Mouse (Mus musculus): Measurements from ENCODE around the gene Serpinf1. TPM values are rescaled to one million over a fixed set of nuclear protein-coding genes. Genes with fewer than 3 reads are reported as not detected.

Gene Serpinf1
- total RNA-seq, 1 experiment = 20.3 TPM

DNA sequence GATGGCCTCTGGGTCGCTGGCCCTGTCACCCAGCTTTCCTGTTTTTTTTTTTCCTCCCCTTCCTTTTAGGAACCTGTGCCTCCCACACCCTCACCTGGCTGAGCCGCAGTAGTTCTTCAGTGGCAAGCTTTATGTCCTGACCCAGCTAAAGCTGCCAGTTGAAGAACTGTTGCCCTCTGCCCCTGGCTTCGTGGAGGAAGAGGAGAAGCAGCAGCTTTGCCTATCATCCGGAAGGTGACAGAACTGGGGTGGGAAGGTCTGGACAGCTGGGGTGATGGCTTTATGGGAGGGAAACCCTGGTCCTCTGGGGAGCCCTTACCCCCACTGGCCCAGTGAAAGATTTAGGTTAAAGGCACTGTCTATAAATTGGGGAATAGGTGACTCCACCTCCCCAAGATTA lies 41.1 kb upstream of the Serpinf1 start:
- H3K4me1 ChIP-seq (ENCODE audit: control insufficient read depth in 2 of 2, insufficient read depth in 2 of 2, low read length in 2 of 2, poor library complexity in 1 of 2) = peaks cover 3 to 11% of the 10 kb centered on the region in 2 experiments; a peak in 3 of 4 replicates
- H3K9ac ChIP-seq (ENCODE audit: insufficient read depth, low read depth, low read length, poor library complexity, severe bottlenecking) = no peak overlapping the region
- H3K4me3 ChIP-seq (ENCODE audit: insufficient read depth in 1 of 2, low read depth in 1 of 2, low read length in 2 of 2, poor library complexity in 1 of 2, severe bottlenecking in 1 of 2) = no peak overlapping the region
- no peaks in the 10 kb centered on the region for H3K9me3 ChIP-seq (ENCODE audit: control insufficient read depth, insufficient read depth, low read depth, low read length)
- TF ChIP-seq HCFC1 (IDR thresholded peaks at IDR 0.05; ENCODE audit: borderline replicate concordance, insufficient read depth, low read length) = no peak
- TF ChIP-seq ZC3H11A (IDR thresholded peaks at IDR 0.05; ENCODE audit: borderline replicate concordance, low read depth, low read length) = no peak
- no peak for TF ChIP-seq MAFK (IDR thresholded peaks at IDR 0.05; ENCODE audit: insufficient read depth, low read depth, low read length)
- no peak for TF ChIP-seq CHD2 (IDR thresholded peaks at IDR 0.05; ENCODE audit: low read depth, low read length)
- no peak for TF ChIP-seq ZNF384 (IDR thresholded peaks at IDR 0.05; ENCODE audit: low read depth, low read length)
- H3K36me3 ChIP-seq (ENCODE audit: control insufficient read depth, insufficient read depth, low read length, poor library complexity, severe bottlenecking) = no peaks in the 10 kb centered on the region; the same call in 1 of the 2 replicates
- DNase-seq (ENCODE audit: low read depth, low spot score) = no peak
- no peak overlapping the region for H3K27ac ChIP-seq (ENCODE audit: insufficient read depth, low read depth, low read length, poor library complexity, severe bottlenecking)
- in situ Hi-C loops (cut with MboI; ENCODE audit: low sequenced_read_pairs in 2 of 2, unreplicated experiment in 2 of 2) = no loop called here

DNA sequence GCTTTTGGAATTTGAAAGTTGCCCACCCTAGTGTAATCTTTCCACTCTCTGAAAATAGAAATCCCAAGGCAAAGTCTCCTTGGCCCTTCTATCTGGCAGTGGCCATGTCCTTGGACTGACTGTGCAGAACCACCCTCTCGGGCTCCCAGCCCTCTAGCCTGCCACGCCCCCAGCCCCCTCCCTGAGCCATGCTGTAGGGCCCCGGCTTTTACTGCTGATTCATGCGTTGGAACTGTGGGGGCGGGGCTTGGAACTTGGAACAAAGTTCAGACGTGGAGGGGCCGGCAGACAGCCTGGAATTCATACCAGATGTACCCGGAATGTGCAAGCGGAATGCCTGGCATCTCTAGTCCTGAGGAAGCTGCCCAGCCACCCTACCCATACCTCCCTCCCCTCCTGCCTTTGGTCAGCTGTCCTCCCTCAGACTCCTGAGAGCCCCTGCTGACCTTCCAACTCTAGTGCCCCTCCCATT lies 40.4 kb upstream of the Serpinf1 start:
- H3K4me3 ChIP-seq (ENCODE audit: insufficient read depth in 1 of 2, low read depth in 1 of 2, low read length in 2 of 2, poor library complexity in 1 of 2, severe bottlenecking in 1 of 2) = peak overlapping the region; percentile 89 to 93
- no peaks in the 10 kb centered on the region for H3K9me3 ChIP-seq (ENCODE audit: control insufficient read depth, insufficient read depth, low read depth, low read length)
- H3K27ac ChIP-seq (ENCODE audit: insufficient read depth, low read depth, low read length, poor library complexity, severe bottlenecking) = no peak overlapping the region
- in situ Hi-C loops (cut with MboI; ENCODE audit: low sequenced_read_pairs in 2 of 2, unreplicated experiment in 2 of 2) = no loop called here
- peaks cover 2 to 11% of the 10 kb centered on the region in 2 experiments; a peak in 3 of 4 replicates for H3K4me1 ChIP-seq (ENCODE audit: control insufficient read depth in 2 of 2, insufficient read depth in 2 of 2, low read length in 2 of 2, poor library complexity in 1 of 2)
- no peaks in the 10 kb centered on the region; the same call in 1 of the 2 replicates for H3K36me3 ChIP-seq (ENCODE audit: control insufficient read depth, insufficient read depth, low read length, poor library complexity, severe bottlenecking)
- DNase-seq (ENCODE audit: low read depth, low spot score) = peak; percentile 89
- no peak for TF ChIP-seq HCFC1 (IDR thresholded peaks at IDR 0.05; ENCODE audit: borderline replicate concordance, insufficient read depth, low read length)
- no peak for TF ChIP-seq CHD2 (IDR thresholded peaks at IDR 0.05; ENCODE audit: low read depth, low read length)
- no peak for TF ChIP-seq ZC3H11A (IDR thresholded peaks at IDR 0.05; ENCODE audit: borderline replicate concordance, low read depth, low read length)
- TF ChIP-seq MAFK (IDR thresholded peaks at IDR 0.05; ENCODE audit: insufficient read depth, low read depth, low read length) = peak; percentile 96
- peak; percentile 53; the same call in 1 of the 2 replicates for TF ChIP-seq ZNF384 (IDR thresholded peaks at IDR 0.05; ENCODE audit: low read depth, low read length)
- H3K9ac ChIP-seq (ENCODE audit: insufficient read depth, low read depth, low read length, poor library complexity, severe bottlenecking) = peak overlapping the region; percentile 42; the same call in 1 of the 2 replicates

DNA sequence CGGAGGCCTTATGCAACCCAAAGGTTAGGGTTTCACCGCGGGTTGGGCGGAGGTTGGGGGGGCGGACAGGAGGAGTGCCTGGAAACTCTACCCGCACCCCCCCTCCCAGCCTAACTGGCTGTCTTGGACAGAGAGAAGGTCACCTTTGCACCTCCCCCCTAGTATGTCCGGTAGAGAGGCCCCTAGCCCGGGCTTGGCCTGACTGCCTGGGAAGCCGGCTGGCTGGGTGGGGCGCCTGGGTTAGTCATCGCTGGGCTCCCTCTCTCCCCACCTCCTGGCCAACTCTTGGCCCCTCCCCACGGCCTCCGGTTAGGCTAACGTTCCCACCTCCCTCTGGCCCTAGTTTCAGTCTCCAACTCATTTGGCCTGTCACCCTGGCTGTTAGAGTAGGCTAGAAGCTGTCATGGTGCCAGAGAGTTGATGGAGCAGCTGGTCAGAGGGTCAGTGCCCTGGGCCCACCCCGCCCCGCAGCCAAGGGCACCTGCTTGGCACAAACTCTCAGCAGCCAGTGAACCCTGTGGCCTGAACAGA lies 39.8 kb upstream of the Serpinf1 start:
- DNase-seq (ENCODE audit: low read depth, low spot score) = no peak
- Histone ChIP-seq H3K9ac (ENCODE audit: insufficient read depth, low read depth, low read length, poor library complexity, severe bottlenecking) (peak overlapping the region; percentile 78), H3K36me3 (ENCODE audit: control insufficient read depth, insufficient read depth, low read length, poor library complexity, severe bottlenecking) (no peaks in the 10 kb centered on the region; the same call in 1 of the 2 replicates), H3K4me3 (ENCODE audit: insufficient read depth in 1 of 2, low read depth in 1 of 2, low read length in 2 of 2, poor library complexity in 1 of 2, severe bottlenecking in 1 of 2) (peak overlapping the region; percentile 89 to 93), H3K9me3 (ENCODE audit: control insufficient read depth, insufficient read depth, low read depth, low read length) (no peaks in the 10 kb centered on the region), H3K27ac (ENCODE audit: insufficient read depth, low read depth, low read length, poor library complexity, severe bottlenecking) (peak overlapping the region; percentile 52), H3K4me1 (ENCODE audit: control insufficient read depth in 2 of 2, insufficient read depth in 2 of 2, low read length in 2 of 2, poor library complexity in 1 of 2) (peaks cover 2 to 9% of the 10 kb centered on the region in 2 experiments; a peak in 3 of 4 replicates)
- in situ Hi-C loops (cut with MboI; ENCODE audit: low sequenced_read_pairs in 2 of 2, unreplicated experiment in 2 of 2) = no loop called here
- no peak for TF ChIP-seq HCFC1 (IDR thresholded peaks at IDR 0.05; ENCODE audit: borderline replicate concordance, insufficient read depth, low read length)
- no peak for TF ChIP-seq CHD2 (IDR thresholded peaks at IDR 0.05; ENCODE audit: low read depth, low read length)
- no peak for TF ChIP-seq ZNF384 (IDR thresholded peaks at IDR 0.05; ENCODE audit: low read depth, low read length)
- TF ChIP-seq MAFK (IDR thresholded peaks at IDR 0.05; ENCODE audit: insufficient read depth, low read depth, low read length) = no peak; the same call in 1 of the 2 replicates
- no peak for TF ChIP-seq ZC3H11A (IDR thresholded peaks at IDR 0.05; ENCODE audit: borderline replicate concordance, low read depth, low read length)

DNA sequence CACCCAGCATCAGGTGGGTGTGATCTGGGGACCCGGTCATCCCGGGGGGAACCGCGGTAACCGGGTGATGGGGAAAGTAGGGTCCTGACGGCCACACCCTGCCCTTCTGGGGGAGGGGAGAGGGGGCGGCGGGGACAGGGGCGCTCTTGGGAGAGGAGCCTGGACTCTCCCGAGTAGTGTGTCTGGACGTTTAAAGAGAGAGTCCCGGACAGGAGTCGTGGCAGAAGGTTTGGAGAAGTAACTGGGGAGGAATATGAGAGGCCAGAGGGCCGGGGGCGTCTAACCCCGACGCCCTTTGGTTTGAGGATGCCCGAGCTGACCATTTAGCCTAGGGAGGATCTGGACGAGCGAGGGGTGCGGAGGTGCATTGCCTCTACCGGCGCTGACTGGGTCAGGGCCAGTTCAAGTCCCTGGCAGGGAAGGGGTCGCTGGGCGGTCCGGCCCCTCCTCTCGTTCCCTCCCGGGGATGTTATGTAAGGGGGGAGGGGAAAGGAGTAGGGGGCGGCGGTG lies 39.3 kb upstream of the Serpinf1 start:
- peak overlapping the region; percentile 78 for H3K9ac ChIP-seq (ENCODE audit: insufficient read depth, low read depth, low read length, poor library complexity, severe bottlenecking)
- peak overlapping the region; percentile 89 to 93 for H3K4me3 ChIP-seq (ENCODE audit: insufficient read depth in 1 of 2, low read depth in 1 of 2, low read length in 2 of 2, poor library complexity in 1 of 2, severe bottlenecking in 1 of 2)
- H3K4me1 ChIP-seq (ENCODE audit: control insufficient read depth in 2 of 2, insufficient read depth in 2 of 2, low read length in 2 of 2, poor library complexity in 1 of 2) = peaks cover 2 to 9% of the 10 kb centered on the region in 2 experiments; a peak in 3 of 4 replicates
- no peaks in the 10 kb centered on the region; the same call in 1 of the 2 replicates for H3K36me3 ChIP-seq (ENCODE audit: control insufficient read depth, insufficient read depth, low read length, poor library complexity, severe bottlenecking)
- peak overlapping the region; percentile 52 for H3K27ac ChIP-seq (ENCODE audit: insufficient read depth, low read depth, low read length, poor library complexity, severe bottlenecking)
- no peak for DNase-seq (ENCODE audit: low read depth, low spot score)
- no peaks in the 10 kb centered on the region for H3K9me3 ChIP-seq (ENCODE audit: control insufficient read depth, insufficient read depth, low read depth, low read length)
- TF ChIP-seq ZC3H11A (IDR thresholded peaks at IDR 0.05; ENCODE audit: borderline replicate concordance, low read depth, low read length) = no peak
- TF ChIP-seq CHD2 (IDR thresholded peaks at IDR 0.05; ENCODE audit: low read depth, low read length) = no peak
- in situ Hi-C loops (cut with MboI; ENCODE audit: low sequenced_read_pairs in 2 of 2, unreplicated experiment in 2 of 2) = no loop called here
